Mouse (Mus musculus) hindbrain, embryonic 16.5 days (tissue): ENCODE results near the gene Bcl3. TPM values are rescaled to one million over a fixed set of nuclear protein-coding genes. Genes with fewer than 3 reads are reported as not detected.

Source experiments
- ATAC-seq: fragments of 200-750 bp; cut with Nextera tagmentation; 2 replicates; pipeline ENCODE4 v1.8.0; 2017; ENCODE audit warnings: moderate TSS enrichment, moderate library complexity
- H3K27ac ChIP-seq: fragments of 300-500 bp; sonication (generic); 2 replicates; pipeline ENCODE4 v1.5.1; 2014; ENCODE audit warnings: low read depth, mild to moderate bottlenecking, control low read depth, low read length, moderate library complexity
- H3K27me3 ChIP-seq: fragments of 300-500 bp; sonication (generic); replicated peaks from 2 replicates; pipeline ENCODE4 v1.6.1; 2014; ENCODE audit warnings: low read length; ENCODE audit not compliant: control insufficient read depth, insufficient read depth
- H3K36me3 ChIP-seq: fragments of 300-500 bp; sonication (generic); 2 replicates; pipeline ENCODE4 v1.6.1; 2014; ENCODE audit warnings: mild to moderate bottlenecking, low read length, moderate library complexity, mixed read lengths; ENCODE audit not compliant: control insufficient read depth, insufficient read depth
- H3K4me1 ChIP-seq: fragments of 300-500 bp; sonication (generic); 2 replicates; pipeline ENCODE4 v1.6.1; 2014; ENCODE audit warnings: low read depth, low read length; ENCODE audit not compliant: control insufficient read depth, insufficient read depth
- H3K4me2 ChIP-seq: fragments of 300-500 bp; sonication (generic); 2 replicates; pipeline ENCODE4 v1.6.1; 2014; ENCODE audit warnings: mild to moderate bottlenecking, low read length, control low read depth, moderate library complexity
- H3K4me3 ChIP-seq: fragments of 300-500 bp; sonication (generic); 2 replicates; pipeline ENCODE4 v1.5.1; 2014; ENCODE audit warnings: mild to moderate bottlenecking, low read length, control low read depth, moderate library complexity
- H3K9ac ChIP-seq: fragments of 300-500 bp; sonication (generic); 2 replicates; pipeline ENCODE4 v1.6.1; 2014; ENCODE audit warnings: low read depth, mild to moderate bottlenecking, control low read depth, low read length, moderate library complexity
- H3K9me3 ChIP-seq: fragments of 300-500 bp; sonication (generic); 2 replicates; pipeline ENCODE4 v1.6.1; 2014; ENCODE audit warnings: mild to moderate bottlenecking, low read length, moderate library complexity; ENCODE audit not compliant: control insufficient read depth
- WGBS: fragments of 180-500 bp; shearing (Covaris S2); extraction: QIAGEN DNeasy Blood & Tissue Kit; methylation state at CpG from one replicate; pipeline ENCODE4 v1.1.7; 2014; 5-methylcytosine and 5-hydroxymethylcytosine counted together
- polyA plus RNA-seq: library from polyadenylated mRNA; unstranded; fragments of >200 nt; fragmentation: Nextera tagmentation; extraction: Ambion mirVana; gene quantifications from 2 replicates; pipeline ENCODE4 v1.2.1, GENCODE M21; 2015

Bcl3 gene
- polyA plus RNA-seq, 1 experiment from 2014 or later = 1.2 TPM

- Histone ChIP-seq H3K27me3 (peaks cover 26% of the 10 kb centered on the region), H3K4me2 (peak overlapping the region; percentile 90), H3K27ac (no peak overlapping the region), H3K4me3 (peak overlapping the region; percentile 47), H3K36me3 (no peaks in the 10 kb centered on the region), H3K9me3 (no peaks in the 10 kb centered on the region), H3K9ac (peak overlapping the region; percentile 63), H3K4me1 (peaks cover 13% of the 10 kb centered on the region)
- WGBS = 8% methylated on average over 16 of the region's 16 CpGs
- ATAC-seq = peak; percentile 16; the same call in 1 of the 2 replicates
Measured at GRCm38 (mm10) chr7:19769434-19770374, 52.9 kb downstream of the Bcl3 start.

- H3K4me2 ChIP-seq = no peak overlapping the region
- peaks cover 13% of the 10 kb centered on the region for H3K4me1 ChIP-seq
- no peak overlapping the region for H3K4me3 ChIP-seq
- no peak for ATAC-seq
- WGBS = 30% methylated on average over 4 of the region's 4 CpGs
- no peak overlapping the region for H3K9ac ChIP-seq
- H3K9me3 ChIP-seq = no peaks in the 10 kb centered on the region
- H3K27me3 ChIP-seq = peaks cover 26% of the 10 kb centered on the region
- no peak overlapping the region for H3K27ac ChIP-seq
- H3K36me3 ChIP-seq = no peaks in the 10 kb centered on the region
Measured at GRCm38 (mm10) chr7:19769001-19769400, 53.6 kb downstream of the Bcl3 start.

GRCm38 (mm10) chr7:19768251-19768650, 54.3 kb downstream of the Bcl3 start:
- no peaks in the 10 kb centered on the region for H3K9me3 ChIP-seq
- H3K4me3 ChIP-seq = no peak overlapping the region
- peaks cover 13% of the 10 kb centered on the region for H3K4me1 ChIP-seq
- no peak overlapping the region for H3K9ac ChIP-seq
- H3K36me3 ChIP-seq = no peaks in the 10 kb centered on the region
- H3K27me3 ChIP-seq = peaks cover 26% of the 10 kb centered on the region
- 79% methylated on average over 14 of the region's 14 CpGs for WGBS
- no peak overlapping the region for H3K27ac ChIP-seq
- H3K4me2 ChIP-seq = no peak overlapping the region
- ATAC-seq = no peak

GRCm38 (mm10) chr7:19764581-19764980, 58.0 kb downstream of the Bcl3 start:
- Histone ChIP-seq H3K36me3 (no peaks in the 10 kb centered on the region; the same call in 1 of the 2 replicates), H3K9ac (no peak overlapping the region), H3K4me2 (no peak overlapping the region), H3K4me1 (peaks cover 2% of the 10 kb centered on the region), H3K9me3 (no peaks in the 10 kb centered on the region), H3K4me3 (no peak overlapping the region), H3K27ac (no peak overlapping the region), H3K27me3 (peaks cover 10% of the 10 kb centered on the region)
- 91% methylated on average over 8 of the region's 9 CpGs for WGBS
- ATAC-seq = no peak

- no peaks in the 10 kb centered on the region for H3K9me3 ChIP-seq
- H3K4me2 ChIP-seq = no peak overlapping the region
- H3K4me3 ChIP-seq = no peak overlapping the region
- no peaks in the 10 kb centered on the region for H3K4me1 ChIP-seq
- no peak overlapping the region for H3K27ac ChIP-seq
- no peak for ATAC-seq
- H3K9ac ChIP-seq = no peak overlapping the region
- no peaks in the 10 kb centered on the region; the same call in 1 of the 2 replicates for H3K36me3 ChIP-seq
- peaks cover 4% of the 10 kb centered on the region for H3K27me3 ChIP-seq
- 87% methylated on average over 13 of the region's 13 CpGs for WGBS
Measured at GRCm38 (mm10) chr7:19763829-19764477, 58.6 kb downstream of the Bcl3 start.

GRCm38 (mm10) chr7:19762283-19762682, 60.3 kb downstream of the Bcl3 start:
- Histone ChIP-seq H3K9me3 (no peaks in the 10 kb centered on the region), H3K9ac (no peak overlapping the region), H3K4me2 (no peak overlapping the region), H3K36me3 (no peaks in the 10 kb centered on the region; the same call in 1 of the 2 replicates), H3K27me3 (no peaks in the 10 kb centered on the region; the same call in 1 of the 2 replicates), H3K4me3 (no peak overlapping the region), H3K4me1 (no peaks in the 10 kb centered on the region), H3K27ac (no peak overlapping the region)
- WGBS = 82% methylated on average over 11 of the region's 11 CpGs
- no peak for ATAC-seq

GRCm38 (mm10) chr7:19760021-19760420, 62.5 kb downstream of the Bcl3 start:
- ATAC-seq = no peak
- Histone ChIP-seq H3K4me1 (no peaks in the 10 kb centered on the region), H3K4me2 (no peak overlapping the region), H3K27me3 (no peaks in the 10 kb centered on the region), H3K4me3 (no peak overlapping the region), H3K36me3 (no peaks in the 10 kb centered on the region; the same call in 1 of the 2 replicates), H3K27ac (no peak overlapping the region), H3K9ac (no peak overlapping the region), H3K9me3 (no peaks in the 10 kb centered on the region)
- WGBS = 91% methylated on average over 13 of the region's 13 CpGs

- H3K27me3 ChIP-seq = no peaks in the 10 kb centered on the region
- no peak overlapping the region for H3K4me3 ChIP-seq
- H3K4me1 ChIP-seq = no peaks in the 10 kb centered on the region
- no peak overlapping the region for H3K4me2 ChIP-seq
- no peak for ATAC-seq
- no peaks in the 10 kb centered on the region; the same call in 1 of the 2 replicates for H3K36me3 ChIP-seq
- H3K9ac ChIP-seq = no peak overlapping the region
- no peaks in the 10 kb centered on the region for H3K9me3 ChIP-seq
- no peak overlapping the region for H3K27ac ChIP-seq
- WGBS = 86% methylated on average over 13 of the region's 13 CpGs
Measured at GRCm38 (mm10) chr7:19758623-19759022, 63.9 kb downstream of the Bcl3 start.
